Mouse (Mus musculus) spleen, adult 2 months (tissue): ENCODE measurements around the gene Vopp1.

ENCODE experiments used
- CTCF ChIP-seq: fragments of 200-500 bp; IDR thresholded peaks from 2 replicates; pipeline ENCODE4 v1.5.1; 2011; ENCODE audit warnings: mild to moderate bottlenecking, inconsistent platforms; ENCODE audit not compliant: insufficient read depth, insufficient read length, insufficient replicate concordance; ENCODE audit errors: extremely low read depth
- POLR2A ChIP-seq: fragments of 200-500 bp; IDR thresholded peaks from 2 replicates; pipeline ENCODE4 v1.6.1; 2011; ENCODE audit warnings: low read depth, low read length, inconsistent platforms

- TF ChIP-seq CTCF (no peak), POLR2A (no peak)
These were observed 113.2 kb downstream of the Vopp1 start for GRCm38 (mm10) chr6:57711726-57712125.
